Mouse (Mus musculus): Measurements from ENCODE around the gene Tas2r105. TPM values are rescaled to one million over a fixed set of nuclear protein-coding genes. Genes with fewer than 3 reads are reported as not detected.

Gene Tas2r105
- polyA plus RNA-seq (2016; fragmentation: Nextera tagmentation; extraction: Ambion mirVana), result not detected in 2 replicates

GRCm38 (mm10) chr6:131687395-131687794 lies at the start of gene Tas2r105:
Tas2r105 (minus strand) TSS chr6:131687495.
- 91% methylated on average over 1 of the region's 1 CpGs for WGBS
- no peaks in the 10 kb centered on the region for H3K4me1 ChIP-seq
- DNase-seq (ENCODE audit: extremely low spot score, low spot score), result no peak

GRCm38 (mm10) chr6:131712803-131713202 lies 25.5 kb upstream of the Tas2r105 start:
- WGBS, result 48% methylated on average over 7 of the region's 7 CpGs
- H3K36me3 ChIP-seq (replicated peaks), result no peaks in the 10 kb centered on the region
- no peak overlapping the region for H3K27ac ChIP-seq
- H3K27me3 ChIP-seq (ENCODE audit: poor library complexity, severe bottlenecking), result no peaks in the 10 kb centered on the region
- H3K9me3 ChIP-seq, result peaks cover 11% of the 10 kb centered on the region; the same call in 1 of the 2 replicates
- H3K4me3 ChIP-seq, result no peak overlapping the region
- H3K4me1 ChIP-seq, result no peaks in the 10 kb centered on the region
- no peak for DNase-seq (ENCODE audit: extremely low spot score, low spot score)

More at GRCm38 (mm10) chr6:131687395-131687794, at the start of gene Tas2r105:
- H3K9me3 ChIP-seq, result peaks cover 8% of the 10 kb centered on the region
- H3K4me3 ChIP-seq, result no peak within 1 kb of the TSS
- no peaks in the 10 kb centered on the region for H3K36me3 ChIP-seq (replicated peaks)
- H3K27ac ChIP-seq, result no peak within 1 kb of the TSS
- no peaks in the 10 kb centered on the region for H3K27me3 ChIP-seq (ENCODE audit: poor library complexity, severe bottlenecking)

- DNase-seq (ENCODE audit: extremely low spot score, low spot score), result no peak
- no peaks in the 10 kb centered on the region for H3K27me3 ChIP-seq (ENCODE audit: poor library complexity, severe bottlenecking)
- no peaks in the 10 kb centered on the region for H3K4me1 ChIP-seq
- H3K4me3 ChIP-seq, result no peak within 1 kb of the TSS
- no peaks in the 10 kb centered on the region for H3K36me3 ChIP-seq (replicated peaks)
- peaks cover 17% of the 10 kb centered on the region for H3K9me3 ChIP-seq
- H3K27ac ChIP-seq, result no peak within 1 kb of the TSS
Observed at GRCm38 (mm10) chr6:131689963-131690362, 2.7 kb upstream of the Tas2r105 start, which contains the start of gene Tas2r114. Tas2r114 (minus strand) TSS chr6:131690063.

- Histone ChIP-seq H3K9me3 (no peaks in the 10 kb centered on the region; the same call in 1 of the 2 replicates), H3K4me1 (no peaks in the 10 kb centered on the region), H3K4me3 (no peak within 1 kb of the TSS), H3K27me3 (ENCODE audit: poor library complexity, severe bottlenecking) (no peaks in the 10 kb centered on the region), H3K27ac (no peak within 1 kb of the TSS), H3K36me3 (replicated peaks) (no peaks in the 10 kb centered on the region)
- no peak for DNase-seq (ENCODE audit: extremely low spot score, low spot score)
- WGBS, result 86% methylated on average over 1 of the region's 1 CpGs
Observed at GRCm38 (mm10) chr6:131685644-131686043, 1.7 kb downstream of the Tas2r105 start, which contains the start of gene Tas2r104. Tas2r104 (minus strand) TSS chr6:131685744.

GRCm38 (mm10) chr6:131678786-131679185 lies 8.5 kb downstream of the Tas2r105 start, which contains the start of gene Tas2r106:
Tas2r106 (minus strand) TSS chr6:131678886.
- Histone ChIP-seq H3K36me3 (replicated peaks) (no peaks in the 10 kb centered on the region), H3K9me3 (peaks cover 10% of the 10 kb centered on the region; the same call in 1 of the 2 replicates), H3K27me3 (ENCODE audit: poor library complexity, severe bottlenecking) (no peaks in the 10 kb centered on the region), H3K4me3 (no peak within 1 kb of the TSS), H3K4me1 (no peaks in the 10 kb centered on the region), H3K27ac (no peak within 1 kb of the TSS)
- DNase-seq (ENCODE audit: extremely low spot score, low spot score), result no peak
- WGBS, result 84% methylated on average over 3 of the region's 3 CpGs

- peaks cover 11% of the 10 kb centered on the region; the same call in 1 of the 2 replicates for H3K9me3 ChIP-seq
- H3K27me3 ChIP-seq (ENCODE audit: poor library complexity, severe bottlenecking), result no peaks in the 10 kb centered on the region
- H3K4me3 ChIP-seq, result no peak within 1 kb of the TSS
- no peak for DNase-seq (ENCODE audit: extremely low spot score, low spot score)
- no peaks in the 10 kb centered on the region for H3K4me1 ChIP-seq
- H3K27ac ChIP-seq, result no peak within 1 kb of the TSS
- no peaks in the 10 kb centered on the region for H3K36me3 ChIP-seq (replicated peaks)
Observed at GRCm38 (mm10) chr6:131660049-131660448, 27.2 kb downstream of the Tas2r105 start, which contains the start of gene Tas2r107. Tas2r107 (minus strand) TSS chr6:131660149.

Other genes starting within 250 kb of the Tas2r105 start
- gene 5430401F13Rik, start 201.1 kb downstream of the Tas2r105 start, polyA plus RNA-seq (2016; fragmentation: Nextera tagmentation; extraction: Ambion mirVana), result not detected in 2 replicates
- not detected in 2 replicates for gene Gm6619, start 201.1 kb downstream of the Tas2r105 start, polyA plus RNA-seq (2016; fragmentation: Nextera tagmentation; extraction: Ambion mirVana)
- not detected in 2 replicates for gene Tas2r130, start 56.6 kb downstream of the Tas2r105 start, polyA plus RNA-seq (2016; fragmentation: Nextera tagmentation; extraction: Ambion mirVana)
- gene Tas2r107, start 27.3 kb downstream of the Tas2r105 start, polyA plus RNA-seq (2016; fragmentation: Nextera tagmentation; extraction: Ambion mirVana), result not detected in 2 replicates
- not detected in 2 replicates for gene Tas2r106, start 8.6 kb downstream of the Tas2r105 start, polyA plus RNA-seq (2016; fragmentation: Nextera tagmentation; extraction: Ambion mirVana)
- not detected in 2 replicates for gene Tas2r104, start 1.8 kb downstream of the Tas2r105 start, polyA plus RNA-seq (2016; fragmentation: Nextera tagmentation; extraction: Ambion mirVana)
- gene Tas2r114, start 2.6 kb upstream of the Tas2r105 start, polyA plus RNA-seq (2016; fragmentation: Nextera tagmentation; extraction: Ambion mirVana), result not detected in 2 replicates

All from forebrain, embryonic 10.5 days (tissue).